Comparison of ENCODE assay signal across 7 mouse cellular contexts in the genomic region with DNA sequence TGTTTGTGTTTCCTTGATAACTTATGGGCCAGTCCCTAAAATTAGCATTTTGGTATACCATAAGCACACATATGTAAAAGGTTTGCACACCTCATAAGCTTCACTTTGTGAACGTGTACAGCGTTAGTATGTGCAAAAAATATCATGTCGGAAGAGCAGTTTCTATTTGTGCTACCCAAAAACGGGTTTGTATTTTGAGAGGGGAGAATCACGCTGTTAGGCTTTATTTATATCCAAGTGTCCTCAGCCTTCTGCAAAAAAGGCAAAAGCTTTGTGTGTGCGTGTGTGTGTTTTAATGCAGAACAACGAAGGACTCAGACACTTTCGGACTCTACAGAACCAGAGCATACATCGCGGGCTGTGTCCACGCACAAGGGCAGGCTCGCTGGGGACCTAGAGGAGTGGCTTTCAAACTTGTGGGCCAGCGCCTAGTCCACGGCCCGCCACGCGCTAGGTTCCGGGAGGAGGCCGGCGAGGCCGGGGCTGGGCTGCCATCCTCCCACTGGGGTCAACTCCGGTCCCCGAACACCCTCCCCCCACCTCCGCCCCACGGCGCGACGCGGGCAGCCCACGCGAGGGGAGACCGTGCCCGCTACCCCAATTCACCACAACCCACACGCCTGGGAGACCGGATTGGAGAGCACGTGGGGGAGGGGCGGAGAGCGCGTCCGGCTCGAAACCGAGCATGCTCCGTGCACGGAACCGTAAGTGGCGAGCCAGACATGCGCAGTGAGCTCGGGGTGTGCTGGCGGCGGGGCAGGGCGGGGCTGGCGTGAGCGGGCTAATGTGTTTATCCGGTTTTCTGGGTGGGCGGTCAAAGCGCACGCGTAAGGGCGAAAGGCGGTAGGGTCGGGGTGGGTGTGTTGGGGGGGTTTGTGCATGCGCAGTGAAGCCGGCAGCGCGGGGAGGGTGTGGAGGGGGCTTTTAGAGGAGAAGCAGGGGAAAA. TPM values are rescaled to one million over a fixed set of nuclear protein-coding genes. Genes with fewer than 3 reads are reported as not detected.
DNase-seq lines count a peak whose midpoint lies in the region; ATAC-seq lines count a peak whose summit lies in the region.

No protein-coding gene starts in this region.

- intact Hi-C loops in gastrocnemius, postnatal 36 days (cut with DNase I) = loop anchor here (2.0 kb wide), 1 partner anchor 39 kb away; a partner anchor contains a TSS
- intact Hi-C loops in left cerebral cortex, postnatal 36 days (cut with DNase I) = loop anchor here (1.0 to 5.0 kb wide), 2 partner anchors 39 to 179 kb away; a partner anchor contains a TSS

- H3K9me3 ChIP-seq in intestine, embryonic 16.5 days (ENCODE audit: control insufficient read depth, low read length) = no peaks in the 10 kb centered on the region
- no peaks in the 10 kb centered on the region; the same call in 1 of the 2 replicates for H3K9me3 ChIP-seq in midbrain, embryonic 11.5 days (ENCODE audit: control insufficient read depth, low read length)

- ATAC-seq in intestine, embryonic 16.5 days = peak; percentile 94
- ATAC-seq in midbrain, embryonic 11.5 days (ENCODE audit: low FRiP score) = peak; percentile 94

- peak; percentile 99 for DNase-seq in adrenal gland, adult 2 months
- peak; percentile 97 for DNase-seq in embryo, embryonic 11.5 days (ENCODE audit: low read depth, low spot score)
- DNase-seq in gastrocnemius, postnatal 36 days = peak; percentile 98 to 99
- peak; percentile 99 for DNase-seq in left cerebral cortex, postnatal 36 days (ENCODE audit: low spot score in 2 of 2)
- peak; percentile 100 for DNase-seq in midbrain, embryonic 11.5 days (ENCODE audit: low spot score, missing footprints)
- DNase-seq in skeletal muscle tissue, adult 2 months (ENCODE audit: low read depth, low spot score) = peak; percentile 100

- H3K9ac ChIP-seq in intestine, embryonic 16.5 days (ENCODE audit: low read depth, low read length) = peak overlapping the region; percentile 99
- peak overlapping the region; percentile 92 for H3K9ac ChIP-seq in midbrain, embryonic 11.5 days (ENCODE audit: low read length)

- H3K27ac ChIP-seq in intestine, embryonic 16.5 days (ENCODE audit: low read length) = peak overlapping the region; percentile 100
- peak overlapping the region; percentile 71 for H3K27ac ChIP-seq in midbrain, embryonic 11.5 days (ENCODE audit: low read depth, low read length)

- H3K4me2 ChIP-seq in intestine, embryonic 16.5 days (ENCODE audit: low read depth, low read length) = peak overlapping the region; percentile 73
- peak overlapping the region; percentile 74 for H3K4me2 ChIP-seq in midbrain, embryonic 11.5 days

- H3K36me3 ChIP-seq in intestine, embryonic 16.5 days (ENCODE audit: control insufficient read depth, insufficient read depth, low read length) = no peaks in the 10 kb centered on the region
- H3K36me3 ChIP-seq in midbrain, embryonic 11.5 days (ENCODE audit: control insufficient read depth, insufficient read depth, low read length) = no peaks in the 10 kb centered on the region

- peaks cover 7% of the 10 kb centered on the region; the same call in 1 of the 2 replicates for H3K4me1 ChIP-seq in intestine, embryonic 16.5 days (ENCODE audit: control insufficient read depth, insufficient read depth, low read length)
- peaks cover 12% of the 10 kb centered on the region; the same call in 1 of the 2 replicates for H3K4me1 ChIP-seq in midbrain, embryonic 11.5 days (ENCODE audit: control insufficient read depth, insufficient read depth, low read length)

- H3K27me3 ChIP-seq in intestine, embryonic 16.5 days (replicated peaks; ENCODE audit: control insufficient read depth, insufficient read depth, low read length) = no peaks in the 10 kb centered on the region
- no peaks in the 10 kb centered on the region for H3K27me3 ChIP-seq in midbrain, embryonic 11.5 days (ENCODE audit: control insufficient read depth, insufficient read depth, low read length)

- 1% methylated on average over 64 of the region's 65 CpGs for WGBS in intestine, embryonic 16.5 days
- WGBS in midbrain, embryonic 11.5 days = 3% methylated on average over 61 of the region's 65 CpGs

- peak overlapping the region; percentile 72 for H3K4me3 ChIP-seq in intestine, embryonic 16.5 days (ENCODE audit: low read length)
- H3K4me3 ChIP-seq in midbrain, embryonic 11.5 days (ENCODE audit: low read depth, low read length) = peak overlapping the region; percentile 98

RNA-seq across cellular contexts. Expression of a gene that starts 0.6 kb away (rescaled TPM):
- 10 to 100 TPM; 46.8 to 56.7 TPM for total RNA-seq in adrenal gland, adult 2 months (2021)
- polyA plus RNA-seq in adrenal gland, adult 2 months (2012; rRNA removed) = 34.1 and 38.4 TPM in 2 replicates
- total RNA-seq in gastrocnemius, postnatal 36 days (2021) = 10 to 100 TPM; 19.6 to 27.2 TPM
- 2.6 TPM in 2 replicates for polyA plus RNA-seq in intestine, embryonic 16.5 days (2015; fragmentation: Nextera tagmentation; extraction: Ambion mirVana)
- 10 to 100 TPM; 61.5 to 63.2 TPM for total RNA-seq in left cerebral cortex, postnatal 36 days (2021)
- polyA plus RNA-seq in midbrain, embryonic 11.5 days (2014; fragmentation: Nextera tagmentation; extraction: Ambion mirVana) = 5.6 and 6.0 TPM in 2 replicates

RNA-seq across cellular contexts. Expression of a gene that starts 38.6 kb away (rescaled TPM):
- total RNA-seq in adrenal gland, adult 2 months (2021) = 100 to 1,000 TPM; 140 to 166 TPM
- polyA plus RNA-seq in adrenal gland, adult 2 months (2012; rRNA removed) = 113 and 128 TPM in 2 replicates
- 10 to 100 TPM; 52.6 to 58.4 TPM for total RNA-seq in gastrocnemius, postnatal 36 days (2021)
- polyA plus RNA-seq in intestine, embryonic 16.5 days (2015; fragmentation: Nextera tagmentation; extraction: Ambion mirVana) = 29.8 and 30.9 TPM in 2 replicates
- 10 to 100 TPM; 37.6 to 44.2 TPM for total RNA-seq in left cerebral cortex, postnatal 36 days (2021)
- polyA plus RNA-seq in midbrain, embryonic 11.5 days (2014; fragmentation: Nextera tagmentation; extraction: Ambion mirVana) = 14.3 and 15.9 TPM in 2 replicates

Comparison
In these comparisons a context has a peak if more than half of its experiments do, and no peak if none do; other contexts are left out.
1. Peak in every context shown above with its lines: DNase-seq, ATAC-seq, H3K4me3 ChIP-seq and H3K27ac ChIP-seq.